Mouse (Mus musculus) liver, embryonic 14.5 days (tissue): Measurements from ENCODE around the gene Camk1g. TPM values are rescaled to one million over a fixed set of nuclear protein-coding genes. Genes with fewer than 3 reads are reported as not detected.

ENCODE experiments used
- ATAC-seq: fragments of 200-750 bp; cut with Nextera tagmentation; 2 replicates; pipeline ENCODE4 v1.8.0; 2017; ENCODE audit warnings: moderate number of reproducible peaks, mild to moderate bottlenecking, moderate library complexity; ENCODE audit not compliant: insufficient read depth
- DNase-seq, 3 experiments: peaks; one replicate each; pipeline ENCODE4 v3.0.0-alpha.2; 2012 to 2013; ENCODE audit warnings: low read depth in 3 of 3, low spot score in 3 of 3
- H3K27ac ChIP-seq: fragments of 300-500 bp; sonication (generic); 2 replicates; pipeline ENCODE4 v1.5.1; 2014; ENCODE audit warnings: moderate library complexity, mild to moderate bottlenecking, control low read depth, inconsistent platforms
- H3K27me3 ChIP-seq: fragments of 300-500 bp; sonication (generic); 2 replicates; pipeline ENCODE4 v1.6.1; 2014; ENCODE audit warnings: mild to moderate bottlenecking, low read length, moderate library complexity; ENCODE audit not compliant: control insufficient read depth, insufficient read depth
- H3K36me3 ChIP-seq: fragments of 300-500 bp; sonication (generic); replicated peaks from 2 replicates; pipeline ENCODE4 v1.6.1; 2014; ENCODE audit warnings: low read depth; ENCODE audit not compliant: control insufficient read depth, insufficient read depth
- H3K4me1 ChIP-seq, 2 experiments: fragments of 200-500 bp in 1 of 2; fragments of 300-500 bp in 1 of 2; sonication (generic) in 1 of 2; replicated peaks; 2 replicates each; pipeline ENCODE4 v1.6.1; 2012 to 2014; ENCODE audit warnings: antibody characterized with exemption in 1 of 2, inconsistent platforms in 1 of 2, low read length in 1 of 2; ENCODE audit not compliant: control insufficient read depth in 2 of 2, insufficient read depth in 2 of 2
- H3K4me2 ChIP-seq: fragments of 300-500 bp; sonication (generic); 2 replicates; pipeline ENCODE4 v1.6.1; 2014; ENCODE audit warnings: low read depth, mild to moderate bottlenecking, control low read depth, moderate library complexity
- H3K4me3 ChIP-seq, 2 experiments: fragments of 200-500 bp in 1 of 2; fragments of 300-500 bp in 1 of 2; sonication (generic) in 1 of 2; 2 replicates each; pipeline ENCODE4 v1.5.1; 2012 to 2014; ENCODE audit warnings: low read depth in 2 of 2, low read length in 2 of 2, mild to moderate bottlenecking in 2 of 2, control low read depth in 1 of 2, inconsistent platforms in 1 of 2, moderate library complexity in 1 of 2; ENCODE audit not compliant: insufficient read depth in 1 of 2
- H3K9ac ChIP-seq: fragments of 300-500 bp; sonication (generic); replicated peaks from 2 replicates; pipeline ENCODE4 v1.6.1; 2014; ENCODE audit warnings: mild to moderate bottlenecking, control low read depth, moderate library complexity
- H3K9me3 ChIP-seq: fragments of 300-500 bp; sonication (generic); 2 replicates; pipeline ENCODE4 v1.6.1; 2016; ENCODE audit warnings: low read length, mixed read lengths; ENCODE audit not compliant: control insufficient read depth
- CTCF ChIP-seq: IDR thresholded peaks from 2 replicates; pipeline ENCODE4 v1.5.1; 2016; ENCODE audit warnings: antibody characterized with exemption, low read depth, control low read depth
- EP300 ChIP-seq: IDR thresholded peaks from 2 replicates; pipeline ENCODE4 v1.6.1; 2016; ENCODE audit warnings: antibody characterized with exemption, low read depth
- WGBS: fragments of 180-500 bp; shearing (Covaris S2); extraction: QIAGEN DNeasy Blood & Tissue Kit; methylation state at CpG from one replicate; pipeline ENCODE4 v1.1.7; 2014; ENCODE audit not compliant: insufficient replicate concordance; 5-methylcytosine and 5-hydroxymethylcytosine counted together
- polyA plus RNA-seq, 2 experiments: library from polyadenylated mRNA; depleted of rRNA in 1 of 2; stranded (reverse) in 1 of 2; unstranded in 1 of 2; fragments of >200 nt; fragmentation: Nextera tagmentation in 1 of 2; extraction: Ambion mirVana in 1 of 2; gene quantifications; 2 replicates each; pipeline versions ENCODE4 v1.2.1 to v1.2.3; 2012 to 2014

The Camk1g gene
- polyA plus RNA-seq, 2 experiments = 0.15 to 0.23 TPM

DNA sequence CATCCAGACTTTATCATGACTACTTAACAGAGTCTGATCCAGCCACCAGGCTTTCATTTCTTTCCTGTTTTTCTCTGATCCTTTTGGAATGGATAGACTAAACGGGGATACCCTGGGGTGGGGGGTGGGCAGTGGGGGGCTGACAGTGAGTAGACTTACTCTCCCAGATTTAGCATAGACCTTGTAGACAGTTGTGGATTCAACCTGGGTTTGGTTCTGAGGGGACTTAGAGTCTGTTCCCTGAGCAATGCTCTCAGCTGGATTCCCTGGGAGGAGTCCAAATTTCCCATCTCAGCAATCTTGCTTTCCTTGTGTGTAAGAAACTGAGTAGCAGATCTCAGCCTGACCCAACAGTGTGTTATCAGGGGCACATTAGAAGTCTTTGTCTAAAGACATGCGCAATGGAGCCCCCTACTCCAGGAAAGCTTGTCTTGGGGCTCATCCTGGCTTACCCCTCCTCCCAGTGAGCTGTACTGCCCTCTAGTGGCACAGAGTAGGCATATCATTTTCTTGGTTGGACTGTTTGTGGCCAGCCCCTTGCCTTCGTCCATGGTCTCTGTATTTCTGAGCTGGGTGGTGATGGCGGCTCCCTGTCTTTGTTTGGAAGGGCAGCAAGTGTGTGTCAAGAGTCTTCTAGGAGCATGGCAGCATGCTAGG, 6.5 kb upstream of the Camk1g start:
- peak in 1 of 3 experiments; percentile 12 for DNase-seq
- Histone ChIP-seq H3K9ac (no peak overlapping the region), H3K9me3 (no peaks in the 10 kb centered on the region), H3K4me2 (no peak overlapping the region), H3K36me3 (no peaks in the 10 kb centered on the region), H3K4me1 (no peaks in the 10 kb centered on the region), H3K4me3 (no peak overlapping the region), H3K27ac (no peak overlapping the region), H3K27me3 (no peaks in the 10 kb centered on the region)
- WGBS = 24% methylated on average over 4 of the region's 4 CpGs
- TF ChIP-seq CTCF (peak; percentile 90), EP300 (no peak)
- no peak for ATAC-seq

DNA sequence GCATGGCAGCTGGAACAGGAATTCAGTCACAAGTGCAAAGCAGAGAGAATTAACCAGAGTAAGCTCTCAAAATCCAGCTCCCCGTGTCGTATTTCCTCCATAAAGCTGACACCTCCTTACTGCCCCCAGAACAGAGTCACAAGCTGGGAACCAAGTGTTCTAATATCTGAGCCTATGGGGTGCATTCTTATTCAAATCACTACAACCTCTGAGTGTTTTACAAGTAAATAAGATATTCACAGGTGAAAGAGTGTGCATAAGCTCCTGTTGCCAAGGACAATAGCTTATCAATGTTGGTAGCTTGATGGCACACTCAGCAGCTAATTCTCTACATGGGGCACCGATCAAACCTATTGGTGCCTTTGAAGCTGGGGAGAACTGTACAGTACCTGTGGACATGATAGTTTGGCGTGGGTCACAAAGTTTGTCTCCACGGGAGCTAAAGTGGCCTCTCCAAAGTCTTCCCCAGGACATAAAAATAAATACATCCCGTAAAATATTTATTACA, 3.9 kb upstream of the Camk1g start:
- Histone ChIP-seq H3K9me3 (no peaks in the 10 kb centered on the region), H3K27me3 (no peaks in the 10 kb centered on the region), H3K36me3 (no peaks in the 10 kb centered on the region), H3K4me3 (no peak overlapping the region), H3K4me2 (no peak overlapping the region), H3K9ac (no peak overlapping the region), H3K4me1 (no peaks in the 10 kb centered on the region), H3K27ac (no peak overlapping the region)
- WGBS = 68% methylated on average over 6 of the region's 6 CpGs
- DNase-seq (no peak), ATAC-seq (no peak)
- no peak for TF ChIP-seq CTCF
- TF ChIP-seq EP300 = no peak

DNA sequence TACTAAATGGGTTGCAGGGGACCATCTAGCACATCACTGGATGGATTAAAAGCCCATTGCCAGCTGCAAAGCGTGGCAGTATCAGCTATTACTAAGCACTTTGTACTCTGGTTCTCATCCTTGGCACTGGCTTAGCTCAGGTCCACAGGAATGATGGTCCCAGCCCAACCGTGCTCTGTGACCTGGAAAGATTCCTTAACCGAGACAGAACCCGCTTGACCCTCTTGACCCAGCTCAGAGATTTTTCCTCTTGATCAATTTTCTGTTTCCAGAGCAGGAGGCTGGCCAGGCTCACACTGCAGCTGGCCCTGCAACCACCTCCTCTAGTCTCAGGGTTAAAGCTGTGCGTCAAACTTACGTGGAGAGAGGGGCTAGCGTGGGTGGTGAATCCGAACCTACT, 1.0 kb downstream of the Camk1g start:
- H3K36me3 ChIP-seq = no peaks in the 10 kb centered on the region

DNA sequence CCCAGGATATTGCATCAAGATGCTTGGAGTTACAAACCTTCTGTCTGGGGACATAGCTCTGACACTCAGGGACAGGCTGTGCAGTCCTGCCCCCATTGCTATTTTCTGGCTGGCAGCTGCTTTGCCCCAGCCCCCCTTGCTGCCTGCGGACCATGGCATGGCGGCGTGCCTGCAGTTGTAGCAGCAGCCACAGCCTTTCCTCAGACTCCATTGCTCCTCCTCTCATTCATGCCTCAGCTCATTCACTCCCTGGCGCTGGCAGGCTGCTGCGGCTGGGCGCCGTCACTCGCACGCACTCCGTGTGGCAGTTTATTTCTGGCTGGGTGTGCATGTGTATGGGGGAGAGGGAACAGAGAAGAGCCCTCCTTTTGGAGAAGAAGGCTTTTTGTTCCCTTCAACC, 2.0 kb downstream of the Camk1g start:
- no peaks in the 10 kb centered on the region for H3K27me3 ChIP-seq
- TF ChIP-seq CTCF = no peak
- no peak for TF ChIP-seq EP300
- 52% methylated on average over 10 of the region's 10 CpGs for WGBS
- no peaks in the 10 kb centered on the region for H3K36me3 ChIP-seq
- no peak overlapping the region for H3K27ac ChIP-seq
- no peak overlapping the region for H3K4me3 ChIP-seq
- no peaks in the 10 kb centered on the region for H3K4me1 ChIP-seq
- ATAC-seq (no peak), DNase-seq (no peak)
- no peak overlapping the region for H3K9ac ChIP-seq
- no peaks in the 10 kb centered on the region for H3K9me3 ChIP-seq
- H3K4me2 ChIP-seq = no peak overlapping the region

More for the DNA sequence above, 1.0 kb downstream of the Camk1g start:
- Histone ChIP-seq H3K9ac (no peak overlapping the region), H3K4me3 (no peak overlapping the region), H3K4me1 (no peaks in the 10 kb centered on the region), H3K27ac (no peak overlapping the region), H3K9me3 (no peaks in the 10 kb centered on the region), H3K4me2 (no peak overlapping the region), H3K27me3 (no peaks in the 10 kb centered on the region)
- ATAC-seq = no peak
- no peak for TF ChIP-seq CTCF
- TF ChIP-seq EP300 = no peak
- no peak for DNase-seq
- WGBS = 60% methylated on average over 8 of the region's 8 CpGs

DNA sequence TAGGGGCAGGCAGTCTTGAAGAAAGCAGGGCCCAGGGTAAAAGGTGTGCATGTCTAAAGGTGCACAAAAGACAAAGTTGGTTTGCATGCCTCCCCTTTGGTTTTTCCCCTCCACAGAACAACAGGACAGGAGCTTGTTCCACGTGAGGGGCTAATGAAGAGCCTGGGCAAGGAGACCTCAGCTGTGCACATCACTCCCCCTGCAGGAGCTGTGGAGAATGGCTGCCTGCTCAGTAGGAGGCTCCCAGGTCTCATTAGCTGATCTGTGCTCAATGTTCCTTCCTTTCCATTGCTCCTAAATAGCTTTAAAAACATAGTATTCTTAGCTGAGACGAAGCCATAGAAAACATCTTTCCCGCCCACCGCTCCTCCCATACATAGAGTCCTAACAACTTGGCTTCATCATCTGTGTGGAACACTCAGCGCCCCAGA, 6.3 kb downstream of the Camk1g start:
- no peak overlapping the region for H3K4me3 ChIP-seq
- H3K9ac ChIP-seq = no peak overlapping the region
- ATAC-seq (no peak), DNase-seq (no peak)
- no peak overlapping the region for H3K4me2 ChIP-seq
- H3K36me3 ChIP-seq = no peaks in the 10 kb centered on the region
- TF ChIP-seq CTCF = peak; percentile 75
- TF ChIP-seq EP300 = no peak
- WGBS = 45% methylated on average over 5 of the region's 5 CpGs
- H3K27ac ChIP-seq = no peak overlapping the region
- no peaks in the 10 kb centered on the region for H3K27me3 ChIP-seq
- H3K4me1 ChIP-seq = no peaks in the 10 kb centered on the region
- H3K9me3 ChIP-seq = no peaks in the 10 kb centered on the region
